Mouse (Mus musculus): Measurements from ENCODE around the gene D430042O09Rik. TPM values are rescaled to one million over a fixed set of nuclear protein-coding genes. Genes with fewer than 3 reads are reported as not detected.

The D430042O09Rik gene
- 9.0 and 9.6 TPM in 2 replicates for polyA plus RNA-seq (2014; fragmentation: Nextera tagmentation; extraction: Ambion mirVana)

- Histone ChIP-seq H3K4me2 (ENCODE audit: low read depth, low read length) (peak within 1 kb of the TSS; percentile 82), H3K9ac (ENCODE audit: low read depth, low read length) (peak within 1 kb of the TSS; percentile 85), H3K4me3 (ENCODE audit: low read depth, low read length) (peak within 1 kb of the TSS; percentile 76), H3K36me3 (ENCODE audit: control insufficient read depth, insufficient read depth, low read length) (peaks cover 19% of the 10 kb centered on the region), H3K9me3 (ENCODE audit: control insufficient read depth, low read length) (no peaks in the 10 kb centered on the region), H3K27me3 (replicated peaks; ENCODE audit: control insufficient read depth, insufficient read depth, low read length) (no peaks in the 10 kb centered on the region), H3K27ac (replicated peaks; ENCODE audit: low read depth, low read length) (peak within 1 kb of the TSS; percentile 88), H3K4me1 (ENCODE audit: control insufficient read depth, insufficient read depth, low read length) (peaks cover 23% of the 10 kb centered on the region)
- ATAC-seq (ENCODE audit: low read depth) = peak; percentile 98
- 0% methylated on average over 25 of the region's 45 CpGs for WGBS
- peak; percentile 99 for DNase-seq (ENCODE audit: low spot score)
Measured at GRCm38 (mm10) chr7:125707593-125708022, at the start of gene D430042O09Rik, which contains the start of gene Gtf3c1. TSS of gene D430042O09Rik (plus strand) at chr7:125707888. TSS of gene Gtf3c1 (minus strand) at chr7:125707780.

- DNase-seq (ENCODE audit: low spot score) (no peak), ATAC-seq (ENCODE audit: low read depth) (no peak)
- H3K4me1 ChIP-seq (ENCODE audit: control insufficient read depth, insufficient read depth, low read length) = no peaks in the 10 kb centered on the region
- H3K4me3 ChIP-seq (ENCODE audit: low read depth, low read length) = no peak overlapping the region
- no peak overlapping the region for H3K27ac ChIP-seq (replicated peaks; ENCODE audit: low read depth, low read length)
- no peaks in the 10 kb centered on the region for H3K9me3 ChIP-seq (ENCODE audit: control insufficient read depth, low read length)
- WGBS = 81% methylated on average over 3 of the region's 3 CpGs
- H3K9ac ChIP-seq (ENCODE audit: low read depth, low read length) = no peak overlapping the region
- no peaks in the 10 kb centered on the region for H3K27me3 ChIP-seq (replicated peaks; ENCODE audit: control insufficient read depth, insufficient read depth, low read length)
- H3K4me2 ChIP-seq (ENCODE audit: low read depth, low read length) = no peak overlapping the region
- peaks cover 92% of the 10 kb centered on the region for H3K36me3 ChIP-seq (ENCODE audit: control insufficient read depth, insufficient read depth, low read length)
Measured at GRCm38 (mm10) chr7:125663654-125664053, 44.0 kb upstream of the D430042O09Rik start.

GRCm38 (mm10) chr7:125670865-125671264 lies 36.8 kb upstream of the D430042O09Rik start:
- ATAC-seq (ENCODE audit: low read depth) = no peak
- Histone ChIP-seq H3K4me1 (ENCODE audit: control insufficient read depth, insufficient read depth, low read length) (no peaks in the 10 kb centered on the region), H3K27me3 (replicated peaks; ENCODE audit: control insufficient read depth, insufficient read depth, low read length) (no peaks in the 10 kb centered on the region), H3K4me3 (ENCODE audit: low read depth, low read length) (no peak overlapping the region), H3K9me3 (ENCODE audit: control insufficient read depth, low read length) (no peaks in the 10 kb centered on the region), H3K4me2 (ENCODE audit: low read depth, low read length) (no peak overlapping the region), H3K27ac (replicated peaks; ENCODE audit: low read depth, low read length) (no peak overlapping the region), H3K9ac (ENCODE audit: low read depth, low read length) (no peak overlapping the region), H3K36me3 (ENCODE audit: control insufficient read depth, insufficient read depth, low read length) (peaks cover 97% of the 10 kb centered on the region)
- 89% methylated on average over 6 of the region's 6 CpGs for WGBS
- no peak for DNase-seq (ENCODE audit: low spot score)

- Histone ChIP-seq H3K4me1 (ENCODE audit: control insufficient read depth, insufficient read depth, low read length) (no peaks in the 10 kb centered on the region), H3K27ac (replicated peaks; ENCODE audit: low read depth, low read length) (no peak overlapping the region), H3K4me3 (ENCODE audit: low read depth, low read length) (no peak overlapping the region), H3K4me2 (ENCODE audit: low read depth, low read length) (no peak overlapping the region), H3K36me3 (ENCODE audit: control insufficient read depth, insufficient read depth, low read length) (peaks cover 97% of the 10 kb centered on the region), H3K9me3 (ENCODE audit: control insufficient read depth, low read length) (no peaks in the 10 kb centered on the region), H3K27me3 (replicated peaks; ENCODE audit: control insufficient read depth, insufficient read depth, low read length) (no peaks in the 10 kb centered on the region), H3K9ac (ENCODE audit: low read depth, low read length) (no peak overlapping the region)
- no peak for ATAC-seq (ENCODE audit: low read depth)
- DNase-seq (ENCODE audit: low spot score) = no peak
- 85% methylated on average over 8 of the region's 8 CpGs for WGBS
Measured at GRCm38 (mm10) chr7:125671396-125671795, 36.3 kb upstream of the D430042O09Rik start.

GRCm38 (mm10) chr7:125674916-125675315 lies 32.8 kb upstream of the D430042O09Rik start:
- no peak overlapping the region for H3K4me2 ChIP-seq (ENCODE audit: low read depth, low read length)
- no peaks in the 10 kb centered on the region for H3K9me3 ChIP-seq (ENCODE audit: control insufficient read depth, low read length)
- H3K36me3 ChIP-seq (ENCODE audit: control insufficient read depth, insufficient read depth, low read length) = peaks cover 100% of the 10 kb centered on the region
- H3K9ac ChIP-seq (ENCODE audit: low read depth, low read length) = no peak overlapping the region
- H3K27me3 ChIP-seq (replicated peaks; ENCODE audit: control insufficient read depth, insufficient read depth, low read length) = no peaks in the 10 kb centered on the region
- H3K4me3 ChIP-seq (ENCODE audit: low read depth, low read length) = no peak overlapping the region
- ATAC-seq (ENCODE audit: low read depth) = no peak
- H3K27ac ChIP-seq (replicated peaks; ENCODE audit: low read depth, low read length) = no peak overlapping the region
- no peaks in the 10 kb centered on the region for H3K4me1 ChIP-seq (ENCODE audit: control insufficient read depth, insufficient read depth, low read length)
- DNase-seq (ENCODE audit: low spot score) = peak; percentile 28
- WGBS = 89% methylated on average over 2 of the region's 2 CpGs

- no peaks in the 10 kb centered on the region for H3K9me3 ChIP-seq (ENCODE audit: control insufficient read depth, low read length)
- ATAC-seq (ENCODE audit: low read depth) = no peak
- WGBS = 86% methylated on average over 8 of the region's 8 CpGs
Measured at GRCm38 (mm10) chr7:125678756-125679155, 28.9 kb upstream of the D430042O09Rik start.

GRCm38 (mm10) chr7:125679936-125680335 lies 27.8 kb upstream of the D430042O09Rik start:
- no peak for ATAC-seq (ENCODE audit: low read depth)
- Histone ChIP-seq H3K4me2 (ENCODE audit: low read depth, low read length) (no peak overlapping the region), H3K36me3 (ENCODE audit: control insufficient read depth, insufficient read depth, low read length) (peaks cover 94% of the 10 kb centered on the region), H3K4me3 (ENCODE audit: low read depth, low read length) (no peak overlapping the region), H3K27me3 (replicated peaks; ENCODE audit: control insufficient read depth, insufficient read depth, low read length) (no peaks in the 10 kb centered on the region), H3K4me1 (ENCODE audit: control insufficient read depth, insufficient read depth, low read length) (no peaks in the 10 kb centered on the region), H3K9me3 (ENCODE audit: control insufficient read depth, low read length) (no peaks in the 10 kb centered on the region), H3K27ac (replicated peaks; ENCODE audit: low read depth, low read length) (no peak overlapping the region), H3K9ac (ENCODE audit: low read depth, low read length) (no peak overlapping the region)
- 83% methylated on average over 9 of the region's 9 CpGs for WGBS
- no peak for DNase-seq (ENCODE audit: low spot score)

More at GRCm38 (mm10) chr7:125678756-125679155, 28.9 kb upstream of the D430042O09Rik start:
- Histone ChIP-seq H3K4me2 (ENCODE audit: low read depth, low read length) (no peak overlapping the region), H3K27me3 (replicated peaks; ENCODE audit: control insufficient read depth, insufficient read depth, low read length) (no peaks in the 10 kb centered on the region), H3K9ac (ENCODE audit: low read depth, low read length) (no peak overlapping the region), H3K4me1 (ENCODE audit: control insufficient read depth, insufficient read depth, low read length) (no peaks in the 10 kb centered on the region), H3K27ac (replicated peaks; ENCODE audit: low read depth, low read length) (no peak overlapping the region), H3K4me3 (ENCODE audit: low read depth, low read length) (no peak overlapping the region), H3K36me3 (ENCODE audit: control insufficient read depth, insufficient read depth, low read length) (peaks cover 96% of the 10 kb centered on the region)
- DNase-seq (ENCODE audit: low spot score) = peak; percentile 3

GRCm38 (mm10) chr7:125690516-125690915 lies 17.2 kb upstream of the D430042O09Rik start:
- H3K36me3 ChIP-seq (ENCODE audit: control insufficient read depth, insufficient read depth, low read length) = peaks cover 91% of the 10 kb centered on the region
- no peak overlapping the region for H3K27ac ChIP-seq (replicated peaks; ENCODE audit: low read depth, low read length)
- no peaks in the 10 kb centered on the region for H3K4me1 ChIP-seq (ENCODE audit: control insufficient read depth, insufficient read depth, low read length)
- no peak overlapping the region for H3K4me3 ChIP-seq (ENCODE audit: low read depth, low read length)
- H3K27me3 ChIP-seq (replicated peaks; ENCODE audit: control insufficient read depth, insufficient read depth, low read length) = no peaks in the 10 kb centered on the region
- H3K9ac ChIP-seq (ENCODE audit: low read depth, low read length) = no peak overlapping the region
- ATAC-seq (ENCODE audit: low read depth) (no peak), DNase-seq (ENCODE audit: low spot score) (no peak)
- H3K9me3 ChIP-seq (ENCODE audit: control insufficient read depth, low read length) = no peaks in the 10 kb centered on the region
- 87% methylated on average over 4 of the region's 4 CpGs for WGBS
- no peak overlapping the region for H3K4me2 ChIP-seq (ENCODE audit: low read depth, low read length)

GRCm38 (mm10) chr7:125694056-125694455 lies 13.6 kb upstream of the D430042O09Rik start:
- H3K9ac ChIP-seq (ENCODE audit: low read depth, low read length) = no peak overlapping the region
- no peak overlapping the region for H3K4me3 ChIP-seq (ENCODE audit: low read depth, low read length)
- peak; percentile 26 for DNase-seq (ENCODE audit: low spot score)
- H3K4me2 ChIP-seq (ENCODE audit: low read depth, low read length) = no peak overlapping the region
- ATAC-seq (ENCODE audit: low read depth) = no peak
- peaks cover 9% of the 10 kb centered on the region for H3K9me3 ChIP-seq (ENCODE audit: control insufficient read depth, low read length)
- H3K36me3 ChIP-seq (ENCODE audit: control insufficient read depth, insufficient read depth, low read length) = peaks cover 100% of the 10 kb centered on the region
- no peaks in the 10 kb centered on the region for H3K27me3 ChIP-seq (replicated peaks; ENCODE audit: control insufficient read depth, insufficient read depth, low read length)
- no peak overlapping the region for H3K27ac ChIP-seq (replicated peaks; ENCODE audit: low read depth, low read length)
- 52% methylated on average over 5 of the region's 5 CpGs for WGBS
- H3K4me1 ChIP-seq (ENCODE audit: control insufficient read depth, insufficient read depth, low read length) = no peaks in the 10 kb centered on the region
